Mouse (Mus musculus) hindbrain, embryonic 10.5 days (tissue): Measurements from ENCODE around the gene Trpm1. TPM values are rescaled to one million over a fixed set of nuclear protein-coding genes. Genes with fewer than 3 reads are reported as not detected.
"Not testable (repeated sequence)": the region's sequence is repeated elsewhere in the genome, so short reads cannot be mapped to it uniquely, and the experiment has no call there.

ENCODE experiments used
- DNase-seq: peaks from one replicate; pipeline ENCODE4 v3.0.0-alpha.2; 2017; ENCODE audit warnings: low spot score
- H3K27ac ChIP-seq: fragments of 300-500 bp; sonication (generic); 2 replicates; pipeline ENCODE4 v1.5.1; 2016; ENCODE audit warnings: mild to moderate bottlenecking, moderate library complexity
- H3K27me3 ChIP-seq: fragments of 300-500 bp; sonication (generic); 2 replicates; pipeline ENCODE4 v1.6.1; 2016; ENCODE audit warnings: mild to moderate bottlenecking; ENCODE audit not compliant: poor library complexity, insufficient read depth, severe bottlenecking
- H3K36me3 ChIP-seq: fragments of 300-500 bp; sonication (generic); 2 replicates; pipeline ENCODE4 v1.6.1; 2016; ENCODE audit warnings: mild to moderate bottlenecking, moderate library complexity
- H3K4me1 ChIP-seq: fragments of 300-500 bp; sonication (generic); replicated peaks from 2 replicates; pipeline ENCODE4 v1.6.1; 2016; ENCODE audit warnings: mild to moderate bottlenecking
- H3K4me3 ChIP-seq: fragments of 300-500 bp; sonication (generic); 2 replicates; pipeline ENCODE4 v1.5.1; 2016; ENCODE audit warnings: mild to moderate bottlenecking, moderate library complexity
- H3K9me3 ChIP-seq: fragments of 300-500 bp; sonication (generic); 2 replicates; pipeline ENCODE4 v1.6.1; 2016; ENCODE audit warnings: mild to moderate bottlenecking, moderate library complexity
- WGBS: fragments of 180-500 bp; shearing (Covaris S2); methylation state at CpG from one replicate; pipeline ENCODE4 v1.1.7; 2016; 5-methylcytosine and 5-hydroxymethylcytosine counted together
- polyA plus RNA-seq: library from polyadenylated mRNA; unstranded; fragments of >200 nt; fragmentation: Nextera tagmentation; extraction: Ambion mirVana; gene quantifications from 2 replicates; pipeline ENCODE4 v1.2.1, GENCODE M21; 2016

Trpm1 gene
- 2.0 and 6.1 TPM in 2 replicates for polyA plus RNA-seq

DNA sequence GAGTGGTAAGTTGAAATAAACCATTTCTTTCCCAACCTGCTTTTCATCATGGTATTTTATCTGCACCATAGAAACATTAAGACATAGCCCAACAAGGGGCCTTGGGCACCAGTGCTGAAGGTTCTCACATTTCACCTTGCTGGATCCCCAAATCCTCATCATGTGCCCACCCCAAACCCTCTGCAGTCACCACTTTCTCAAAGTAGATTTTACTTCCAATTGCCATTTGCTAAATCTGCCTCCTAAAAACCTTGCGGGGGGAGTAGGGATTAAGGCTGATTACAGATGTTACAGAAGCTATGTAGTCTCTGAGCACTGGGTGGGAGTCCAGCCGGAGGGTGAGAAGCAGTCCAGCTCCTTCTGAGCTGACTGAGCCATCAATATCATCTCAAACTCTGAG, at the start of gene Trpm1:
TSS of gene Trpm1 (plus strand) at position 301 of the 400 bp plus-strand sequence.
- WGBS, result 94% methylated on average over 2 of the region's 2 CpGs
- 0 out of 2 replicates have a peak, but pooled peaks cover 6% of the 10 kb centered on the region for H3K27me3 ChIP-seq
- H3K4me3 ChIP-seq, result no peak within 1 kb of the TSS
- no peak for DNase-seq
- no peak within 1 kb of the TSS for H3K27ac ChIP-seq
- no peaks in the 10 kb centered on the region for H3K9me3 ChIP-seq
- peaks cover 15% of the 10 kb centered on the region for H3K4me1 ChIP-seq
- no peaks in the 10 kb centered on the region for H3K36me3 ChIP-seq

GRCm38 (mm10) chr7:64122131-64122715, 31.4 kb upstream of the Trpm1 start:
- H3K4me1 ChIP-seq, result no peaks in the 10 kb centered on the region
- no peak overlapping the region for H3K27ac ChIP-seq

DNA sequence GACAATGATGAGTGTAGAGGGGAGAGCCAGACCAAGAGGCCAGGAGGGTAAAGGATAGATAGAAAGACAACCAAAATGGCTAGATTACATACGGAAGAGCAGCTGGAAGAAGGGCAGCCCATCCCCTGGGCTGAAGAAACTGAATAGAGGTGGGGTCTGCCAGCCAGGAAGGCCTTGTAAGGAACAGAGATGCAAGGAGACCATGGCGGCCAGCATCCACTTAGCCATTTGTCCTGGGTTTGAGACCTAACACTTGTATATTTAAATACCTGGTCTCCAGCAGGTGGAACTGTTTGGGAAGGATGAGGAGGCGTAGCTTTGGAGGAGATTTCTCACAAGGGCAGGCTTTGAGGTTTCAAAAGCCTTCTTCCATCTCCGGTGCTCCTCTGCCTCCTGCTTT, 29.9 kb upstream of the Trpm1 start:
- no peaks in the 10 kb centered on the region for H3K36me3 ChIP-seq
- WGBS, result 91% methylated on average over 4 of the region's 4 CpGs
- H3K27me3 ChIP-seq, result no peaks in the 10 kb centered on the region
- H3K4me1 ChIP-seq, result no peaks in the 10 kb centered on the region
- H3K4me3 ChIP-seq, result no peak overlapping the region
- H3K27ac ChIP-seq, result no peak overlapping the region
- no peak for DNase-seq
- no peaks in the 10 kb centered on the region for H3K9me3 ChIP-seq

More at GRCm38 (mm10) chr7:64122131-64122715, 31.4 kb upstream of the Trpm1 start:
- no peaks in the 10 kb centered on the region for H3K9me3 ChIP-seq
- no peaks in the 10 kb centered on the region for H3K36me3 ChIP-seq
- no peaks in the 10 kb centered on the region for H3K27me3 ChIP-seq
- WGBS, result 85% methylated on average over 9 of the region's 9 CpGs
- no peak overlapping the region for H3K4me3 ChIP-seq
- no peak for DNase-seq

DNA sequence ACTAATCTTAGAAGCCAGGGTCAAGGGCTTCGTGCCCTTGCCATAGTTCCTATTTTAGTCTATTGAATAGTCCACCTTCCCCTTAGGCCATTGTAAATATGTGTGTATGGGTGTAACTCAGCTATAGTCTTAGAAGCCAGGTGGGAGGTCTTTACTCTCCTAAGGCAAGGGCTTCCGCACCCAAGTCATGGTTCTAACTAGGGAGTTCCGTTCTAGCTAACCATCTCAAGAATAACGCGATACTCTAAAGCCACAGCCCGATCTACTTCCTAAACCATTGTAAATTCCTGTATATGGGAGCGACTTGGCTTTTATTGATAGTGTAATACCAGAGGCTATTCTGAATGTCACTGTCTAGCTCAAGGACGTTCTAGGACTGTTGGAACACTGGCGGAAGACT, 27.6 kb upstream of the Trpm1 start:
- H3K27me3 ChIP-seq, H3K4me1 ChIP-seq, H3K9me3 ChIP-seq, H3K27ac ChIP-seq, H3K4me3 ChIP-seq, DNase-seq, H3K36me3 ChIP-seq: not testable (repeated sequence)
- WGBS, result 91% methylated on average over 9 of the region's 9 CpGs

GRCm38 (mm10) chr7:64139866-64140265, 13.8 kb upstream of the Trpm1 start:
- H3K4me3 ChIP-seq, result no peak overlapping the region
- H3K36me3 ChIP-seq, result no peaks in the 10 kb centered on the region
- no peaks in the 10 kb centered on the region for H3K27me3 ChIP-seq
- WGBS, result 90% methylated on average over 2 of the region's 2 CpGs
- H3K4me1 ChIP-seq, result peaks cover 8% of the 10 kb centered on the region
- H3K9me3 ChIP-seq, result no peaks in the 10 kb centered on the region
- H3K27ac ChIP-seq, result no peak overlapping the region
- DNase-seq, result no peak

DNA sequence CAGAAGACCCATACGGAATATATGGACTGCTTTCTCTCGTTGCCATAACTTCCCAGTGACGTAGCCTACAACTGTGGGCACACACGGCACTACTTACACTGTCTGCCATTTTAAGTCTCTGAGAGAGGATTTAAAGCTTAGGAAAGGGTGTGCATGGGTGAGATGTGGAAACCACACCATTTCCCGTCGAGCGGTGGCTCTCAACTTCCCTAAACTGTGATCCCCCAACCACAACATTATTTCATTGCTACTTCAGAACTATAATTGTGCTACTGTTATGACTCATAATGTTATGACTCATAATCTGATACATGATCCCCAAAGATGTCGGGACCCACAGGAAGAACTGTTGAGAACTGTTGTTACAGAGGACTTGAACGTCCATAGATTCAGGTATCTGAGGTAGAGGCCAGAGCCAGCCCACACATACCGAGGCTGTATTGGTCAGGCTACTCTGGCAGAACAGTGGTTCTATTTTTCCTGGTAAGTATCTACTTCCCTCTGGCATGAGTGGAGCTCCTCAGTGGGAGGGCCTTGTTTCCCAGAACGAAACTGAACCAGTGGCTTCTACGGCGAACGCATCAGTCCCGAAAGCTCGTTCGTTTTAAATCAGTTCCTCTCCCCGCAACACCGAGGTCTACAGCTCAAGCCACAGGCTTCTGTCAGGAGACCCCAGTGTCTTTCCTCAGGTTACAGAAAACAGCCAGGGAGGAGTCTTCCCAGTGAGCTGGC, 12.2 kb upstream of the Trpm1 start:
- no peaks in the 10 kb centered on the region for H3K9me3 ChIP-seq
- H3K27ac ChIP-seq, result no peak overlapping the region
- no peak for DNase-seq
- H3K27me3 ChIP-seq, result no peaks in the 10 kb centered on the region
- H3K36me3 ChIP-seq, result no peaks in the 10 kb centered on the region
- no peak overlapping the region for H3K4me3 ChIP-seq
- WGBS, result 91% methylated on average over 19 of the region's 19 CpGs
- H3K4me1 ChIP-seq, result peaks cover 8% of the 10 kb centered on the region

DNA sequence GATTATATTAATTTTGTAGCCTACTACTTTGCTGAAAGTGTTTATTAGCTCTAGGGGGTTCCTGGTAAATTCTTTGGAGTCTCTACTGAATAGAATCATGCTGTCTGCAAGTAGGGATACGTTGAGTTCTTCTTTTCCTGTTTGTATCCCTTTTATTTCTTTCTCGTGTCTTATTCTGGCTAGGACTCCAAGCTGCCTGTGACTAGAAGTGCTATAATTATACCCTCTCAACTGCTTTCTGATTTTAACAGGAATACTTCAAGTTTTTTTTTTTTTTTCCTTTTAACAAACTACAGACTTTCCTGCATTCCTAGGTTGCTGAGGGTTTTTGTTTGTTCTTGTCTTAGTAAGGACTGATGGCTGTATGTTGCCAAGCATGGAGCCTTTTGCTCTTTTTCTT, 4.3 kb upstream of the Trpm1 start:
- WGBS, result 71% methylated on average over 2 of the region's 2 CpGs

DNA sequence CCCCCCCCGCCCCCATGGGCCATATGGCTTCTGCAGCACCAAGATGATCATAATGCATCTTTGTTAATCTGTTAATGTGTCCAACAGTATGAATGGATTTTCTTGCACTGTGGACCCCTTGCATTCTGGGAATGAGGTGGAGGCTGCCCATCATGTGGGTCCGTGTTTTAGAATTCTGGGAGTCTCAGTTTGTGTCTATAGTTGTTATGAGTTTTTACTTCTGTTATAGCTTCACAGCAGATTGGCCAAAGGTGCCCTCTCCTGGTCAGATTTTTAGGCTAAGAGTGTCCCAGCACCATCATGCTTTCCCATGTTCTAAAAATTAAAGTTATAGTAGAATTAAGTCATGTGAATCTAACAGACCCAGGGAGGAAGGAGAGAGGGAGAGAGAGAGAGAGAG, 3.9 kb upstream of the Trpm1 start:
- 50% methylated on average over 2 of the region's 2 CpGs for WGBS
- Histone ChIP-seq H3K36me3 (no peaks in the 10 kb centered on the region), H3K4me1 (no peaks in the 10 kb centered on the region), H3K4me3 (no peak overlapping the region), H3K27me3 (no peaks in the 10 kb centered on the region), H3K27ac (no peak overlapping the region), H3K9me3 (no peaks in the 10 kb centered on the region)
- DNase-seq, result no peak

More for the DNA sequence above, 4.3 kb upstream of the Trpm1 start:
- Histone ChIP-seq H3K9me3 (no peaks in the 10 kb centered on the region), H3K36me3 (no peaks in the 10 kb centered on the region), H3K27ac (no peak overlapping the region), H3K4me3 (no peak overlapping the region), H3K27me3 (no peaks in the 10 kb centered on the region), H3K4me1 (no peaks in the 10 kb centered on the region)
- DNase-seq, result no peak

- Histone ChIP-seq H3K4me1 (peaks cover 5% of the 10 kb centered on the region), H3K27me3 (no peaks in the 10 kb centered on the region), H3K4me3 (no peak overlapping the region), H3K36me3 (no peaks in the 10 kb centered on the region), H3K9me3 (no peaks in the 10 kb centered on the region), H3K27ac (no peak overlapping the region)
- DNase-seq, result no peak
- 66% methylated on average over 6 of the region's 6 CpGs for WGBS
These were observed 3.1 kb upstream of the Trpm1 start for GRCm38 (mm10) chr7:64150436-64151080.

- H3K36me3 ChIP-seq, result no peaks in the 10 kb centered on the region
- H3K9me3 ChIP-seq, result no peaks in the 10 kb centered on the region
- no peak for DNase-seq
- H3K4me1 ChIP-seq, result peaks cover 32% of the 10 kb centered on the region
- 0 out of 2 replicates have a peak, but pooled peaks cover 6% of the 10 kb centered on the region for H3K27me3 ChIP-seq
- WGBS, result 81% methylated on average over 4 of the region's 4 CpGs
- H3K27ac ChIP-seq, result peak overlapping the region; percentile 8; the same call in 1 of the 2 replicates
- H3K4me3 ChIP-seq, result peak overlapping the region; percentile 28; the same call in 1 of the 2 replicates
These were observed 1.6 kb downstream of the Trpm1 start for GRCm38 (mm10) chr7:64155226-64155625.

- Histone ChIP-seq H3K27ac (peak overlapping the region; percentile 8; the same call in 1 of the 2 replicates), H3K36me3 (no peaks in the 10 kb centered on the region), H3K9me3 (no peaks in the 10 kb centered on the region), H3K27me3 (0 out of 2 replicates have a peak, but pooled peaks cover 6% of the 10 kb centered on the region), H3K4me1 (peaks cover 34% of the 10 kb centered on the region), H3K4me3 (peak overlapping the region; percentile 28; the same call in 1 of the 2 replicates)
- DNase-seq, result peak; percentile 64
- 16% methylated on average over 10 of the region's 10 CpGs for whole genome bisulfite sequencing
These were observed 2.1 kb downstream of the Trpm1 start for GRCm38 (mm10) chr7:64155687-64156086.

DNA sequence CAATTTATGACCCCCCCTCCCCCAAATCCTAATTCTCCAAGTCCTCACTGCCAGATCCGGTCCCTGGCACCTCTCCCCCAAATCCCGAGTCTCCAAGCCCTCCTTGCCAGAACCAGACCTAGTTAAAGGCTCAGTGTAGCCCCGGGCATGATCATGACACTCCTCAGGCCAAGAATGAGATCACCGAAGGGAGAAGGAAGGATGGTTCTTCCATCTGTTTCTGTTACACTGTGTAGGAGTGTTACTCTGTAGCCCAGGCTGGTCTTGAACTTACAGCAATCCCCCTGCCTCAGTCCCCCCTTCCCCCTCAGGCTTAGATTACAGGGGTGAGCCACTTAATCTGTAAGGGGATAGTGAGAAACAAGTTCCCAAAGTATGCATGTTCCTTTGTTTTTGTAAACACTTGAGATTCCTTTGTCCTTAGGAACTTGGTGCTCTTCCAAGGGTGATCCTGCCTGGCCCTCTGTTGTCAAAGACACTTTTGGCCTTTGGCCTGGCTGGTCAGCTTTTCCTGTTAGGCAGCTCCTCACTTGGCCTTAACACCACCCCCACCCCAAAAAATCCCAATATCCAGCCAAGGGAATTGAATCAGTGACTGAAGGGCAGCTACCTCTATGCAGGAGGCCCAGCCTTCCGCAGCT, 2.8 kb downstream of the Trpm1 start:
- H3K9me3 ChIP-seq, result no peaks in the 10 kb centered on the region
- H3K27ac ChIP-seq, result 0 out of 2 replicates have a peak overlapping the region, but pooled peaks have one; percentile 29
- peaks cover 37% of the 10 kb centered on the region for H3K4me1 ChIP-seq
- no peak overlapping the region for H3K4me3 ChIP-seq
- WGBS, result 82% methylated on average over 5 of the region's 5 CpGs
- DNase-seq, result no peak
- H3K36me3 ChIP-seq, result no peaks in the 10 kb centered on the region
- 0 out of 2 replicates have a peak, but pooled peaks cover 6% of the 10 kb centered on the region for H3K27me3 ChIP-seq
